Mouse (Mus musculus): ENCODE data around the gene Spats2. TPM values are rescaled to one million over a fixed set of nuclear protein-coding genes. Genes with fewer than 3 reads are reported as not detected.

The Spats2 gene
- polyA plus RNA-seq, 1 experiment from 2014 or later, result 7.7 TPM

- no peaks in the 10 kb centered on the region for H3K9me3 ChIP-seq (replicated peaks)
- 80% methylated on average over 10 of the region's 10 CpGs for WGBS (ENCODE audit: insufficient replicate concordance)
- peaks cover 2% of the 10 kb centered on the region; the same call in 1 of the 2 replicates for H3K27me3 ChIP-seq
- no peak overlapping the region for H3K4me2 ChIP-seq
- no peak for ATAC-seq (ENCODE audit: insufficient read depth)
- H3K4me3 ChIP-seq (replicated peaks), result no peak overlapping the region
- peaks cover 29% of the 10 kb centered on the region for H3K36me3 ChIP-seq (replicated peaks)
- H3K27ac ChIP-seq (replicated peaks), result no peak overlapping the region
- H3K9ac ChIP-seq, result no peak overlapping the region
- H3K4me1 ChIP-seq (replicated peaks), result peaks cover 7% of the 10 kb centered on the region
Measured at GRCm38 (mm10) chr15:99213183-99213582, 87.5 kb downstream of the Spats2 start.

GRCm38 (mm10) chr15:99214941-99215340 lies 89.2 kb downstream of the Spats2 start:
- no peak overlapping the region for H3K4me3 ChIP-seq (replicated peaks)
- no peak for ATAC-seq (ENCODE audit: insufficient read depth)
- H3K9ac ChIP-seq, result no peak overlapping the region
- no peaks in the 10 kb centered on the region for H3K9me3 ChIP-seq (replicated peaks)
- peaks cover 15% of the 10 kb centered on the region; the same call in 1 of the 2 replicates for H3K36me3 ChIP-seq (replicated peaks)
- H3K27me3 ChIP-seq, result peaks cover 15% of the 10 kb centered on the region
- H3K4me2 ChIP-seq, result no peak overlapping the region
- WGBS (ENCODE audit: insufficient replicate concordance), result 80% methylated on average over 2 of the region's 2 CpGs
- H3K27ac ChIP-seq (replicated peaks), result no peak overlapping the region
- H3K4me1 ChIP-seq (replicated peaks), result peaks cover 7% of the 10 kb centered on the region

GRCm38 (mm10) chr15:99215741-99216463 lies 90.2 kb downstream of the Spats2 start:
- no peak for ATAC-seq (ENCODE audit: insufficient read depth)
- WGBS (ENCODE audit: insufficient replicate concordance), result 64% methylated on average over 11 of the region's 11 CpGs
- Histone ChIP-seq H3K4me2 (no peak overlapping the region), H3K9ac (no peak overlapping the region), H3K36me3 (replicated peaks) (peaks cover 13% of the 10 kb centered on the region; the same call in 1 of the 2 replicates), H3K4me3 (replicated peaks) (no peak overlapping the region), H3K27me3 (peaks cover 25% of the 10 kb centered on the region), H3K27ac (replicated peaks) (no peak overlapping the region), H3K9me3 (replicated peaks) (no peaks in the 10 kb centered on the region), H3K4me1 (replicated peaks) (peaks cover 7% of the 10 kb centered on the region)

- Histone ChIP-seq H3K4me3 (replicated peaks) (no peak overlapping the region), H3K27ac (replicated peaks) (no peak overlapping the region), H3K9me3 (replicated peaks) (no peaks in the 10 kb centered on the region), H3K27me3 (peaks cover 42% of the 10 kb centered on the region), H3K4me1 (replicated peaks) (peaks cover 8% of the 10 kb centered on the region), H3K4me2 (no peak overlapping the region), H3K36me3 (replicated peaks) (no peaks in the 10 kb centered on the region), H3K9ac (no peak overlapping the region)
- WGBS (ENCODE audit: insufficient replicate concordance), result 61% methylated on average over 4 of the region's 4 CpGs
- ATAC-seq (ENCODE audit: insufficient read depth), result no peak
Measured at GRCm38 (mm10) chr15:99217630-99218029, 91.9 kb downstream of the Spats2 start.

GRCm38 (mm10) chr15:99221315-99221952 lies 95.7 kb downstream of the Spats2 start:
- no peaks in the 10 kb centered on the region for H3K36me3 ChIP-seq (replicated peaks)
- no peaks in the 10 kb centered on the region for H3K9me3 ChIP-seq (replicated peaks)
- no peak for ATAC-seq (ENCODE audit: insufficient read depth)
- H3K4me2 ChIP-seq, result no peak overlapping the region
- peaks cover 80% of the 10 kb centered on the region for H3K27me3 ChIP-seq
- H3K4me3 ChIP-seq (replicated peaks), result no peak overlapping the region
- H3K9ac ChIP-seq, result no peak overlapping the region
- H3K4me1 ChIP-seq (replicated peaks), result peaks cover 31% of the 10 kb centered on the region
- H3K27ac ChIP-seq (replicated peaks), result no peak overlapping the region
- 15% methylated on average over 8 of the region's 8 CpGs for WGBS (ENCODE audit: insufficient replicate concordance)

- peaks cover 24% of the 10 kb centered on the region for H3K4me1 ChIP-seq (replicated peaks)
- peaks cover 96% of the 10 kb centered on the region for H3K27me3 ChIP-seq
- H3K36me3 ChIP-seq (replicated peaks), result no peaks in the 10 kb centered on the region
- 5% methylated on average over 18 of the region's 18 CpGs for WGBS (ENCODE audit: insufficient replicate concordance)
- peak overlapping the region; percentile 49 for H3K4me3 ChIP-seq (replicated peaks)
- H3K4me2 ChIP-seq, result peak overlapping the region; percentile 69
- H3K27ac ChIP-seq (replicated peaks), result no peak overlapping the region
- no peak for ATAC-seq (ENCODE audit: insufficient read depth)
- no peaks in the 10 kb centered on the region for H3K9me3 ChIP-seq (replicated peaks)
- no peak overlapping the region for H3K9ac ChIP-seq
Measured at GRCm38 (mm10) chr15:99222794-99223584, 97.3 kb downstream of the Spats2 start.

GRCm38 (mm10) chr15:99223585-99224207 lies 98.0 kb downstream of the Spats2 start:
- under 1% methylated on average over 46 of the region's 46 CpGs for WGBS (ENCODE audit: insufficient replicate concordance)
- no peak overlapping the region for H3K27ac ChIP-seq (replicated peaks)
- no peaks in the 10 kb centered on the region for H3K36me3 ChIP-seq (replicated peaks)
- no peak overlapping the region for H3K9ac ChIP-seq
- H3K9me3 ChIP-seq (replicated peaks), result no peaks in the 10 kb centered on the region
- H3K27me3 ChIP-seq, result peaks cover 96% of the 10 kb centered on the region
- no peak for ATAC-seq (ENCODE audit: insufficient read depth)
- peaks cover 24% of the 10 kb centered on the region for H3K4me1 ChIP-seq (replicated peaks)
- H3K4me3 ChIP-seq (replicated peaks), result peak overlapping the region; percentile 49
- peak overlapping the region; percentile 69 for H3K4me2 ChIP-seq

GRCm38 (mm10) chr15:99224208-99224911 lies 98.6 kb downstream of the Spats2 start, which contains the start of gene Kcnh3:
Gene Kcnh3 (plus strand): TSS chr15:99224861.
- H3K9ac ChIP-seq, result no peak within 1 kb of the TSS

GRCm38 (mm10) chr15:99225081-99225810 lies 99.5 kb downstream of the Spats2 start:
- Histone ChIP-seq H3K27me3 (peaks cover 100% of the 10 kb centered on the region), H3K4me2 (peak overlapping the region; percentile 69; the same call in 1 of the 2 replicates), H3K9ac (no peak overlapping the region), H3K4me1 (replicated peaks) (peaks cover 24% of the 10 kb centered on the region), H3K4me3 (replicated peaks) (peak overlapping the region; percentile 49), H3K9me3 (replicated peaks) (no peaks in the 10 kb centered on the region), H3K27ac (replicated peaks) (no peak overlapping the region), H3K36me3 (replicated peaks) (no peaks in the 10 kb centered on the region)
- WGBS (ENCODE audit: insufficient replicate concordance), result 2% methylated on average over 22 of the region's 22 CpGs
- ATAC-seq (ENCODE audit: insufficient read depth), result no peak

More at GRCm38 (mm10) chr15:99224208-99224911, 98.6 kb downstream of the Spats2 start, which contains the start of gene Kcnh3:
- peak within 1 kb of the TSS; percentile 49 for H3K4me3 ChIP-seq (replicated peaks)
- 1% methylated on average over 66 of the region's 66 CpGs for WGBS (ENCODE audit: insufficient replicate concordance)
- ATAC-seq (ENCODE audit: insufficient read depth), result 0 out of 2 replicates have a peak, but pooled peaks have one; percentile 24
- peaks cover 24% of the 10 kb centered on the region for H3K4me1 ChIP-seq (replicated peaks)
- H3K4me2 ChIP-seq, result peak within 1 kb of the TSS; percentile 69
- no peaks in the 10 kb centered on the region for H3K9me3 ChIP-seq (replicated peaks)
- H3K27me3 ChIP-seq, result peaks cover 100% of the 10 kb centered on the region
- H3K27ac ChIP-seq (replicated peaks), result no peak within 1 kb of the TSS
- no peaks in the 10 kb centered on the region for H3K36me3 ChIP-seq (replicated peaks)

- Histone ChIP-seq H3K4me1 (replicated peaks) (peaks cover 24% of the 10 kb centered on the region), H3K27me3 (peaks cover 99% of the 10 kb centered on the region), H3K9ac (no peak overlapping the region), H3K4me3 (replicated peaks) (no peak overlapping the region), H3K9me3 (replicated peaks) (no peaks in the 10 kb centered on the region), H3K27ac (replicated peaks) (no peak overlapping the region), H3K4me2 (no peak overlapping the region), H3K36me3 (replicated peaks) (no peaks in the 10 kb centered on the region)
- ATAC-seq (ENCODE audit: insufficient read depth), result no peak
- 17% methylated on average over 14 of the region's 14 CpGs for WGBS (ENCODE audit: insufficient replicate concordance)
Measured at GRCm38 (mm10) chr15:99226090-99226489, 100.4 kb downstream of the Spats2 start.

Data from liver, embryonic 15.5 days (tissue).